Mouse (Mus musculus): Measurements from ENCODE around the gene Lrrn3. TPM values are rescaled to one million over a fixed set of nuclear protein-coding genes. Genes with fewer than 3 reads are reported as not detected.
A peak's percentile ranks its signal among the peaks of the same experiment; 100 is the strongest.

Gene Lrrn3
- 2.1 and 2.7 TPM in 2 replicates for total RNA-seq (2017)

DNA sequence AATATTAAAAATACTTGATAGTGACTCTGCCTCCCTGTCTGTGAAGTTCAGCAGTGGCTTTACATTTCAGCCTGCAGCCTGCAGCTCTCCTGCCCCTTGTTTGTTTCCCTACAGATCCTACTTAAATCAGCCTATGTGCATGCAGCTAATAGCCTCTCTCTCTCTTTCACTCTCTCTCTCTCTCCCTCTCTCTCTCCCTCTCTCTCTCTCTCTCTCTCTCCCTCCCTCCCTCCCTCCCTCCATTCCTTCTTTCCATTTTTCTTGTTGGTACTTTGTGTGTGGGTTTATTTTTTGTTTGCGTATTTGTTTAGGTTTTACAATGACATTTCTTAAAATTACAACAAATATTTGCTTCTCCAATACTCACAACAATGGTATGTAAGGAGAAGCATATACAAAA lies at the start of gene Lrrn3:
Gene Lrrn3 (minus strand): TSS at position 101 of the 400 bp plus-strand sequence.
- ATAC-seq (ENCODE audit: extremely low read depth, insufficient number of reproducible peaks, low FRiP score, poor library complexity, severe bottlenecking) = no peak

DNA sequence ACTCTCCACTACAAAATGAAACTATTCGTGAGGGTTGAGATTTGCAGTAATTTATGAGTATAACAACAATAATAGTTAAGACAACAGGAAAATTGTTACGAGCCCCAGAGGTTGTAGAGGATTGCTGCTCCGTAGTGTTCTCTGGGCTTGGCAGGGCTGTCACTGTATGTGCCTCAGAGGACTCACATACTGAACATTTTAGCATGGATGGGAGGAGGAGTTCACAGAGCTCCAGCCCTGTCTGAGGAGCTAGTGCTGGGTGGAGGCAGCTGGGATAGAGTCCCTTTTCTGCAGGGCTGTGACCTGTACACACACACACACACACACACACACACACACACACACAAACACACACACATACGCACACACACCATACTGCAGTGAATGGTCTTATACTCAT lies 42.2 kb upstream of the Lrrn3 start:
- ATAC-seq (ENCODE audit: extremely low read depth, insufficient number of reproducible peaks, low FRiP score, poor library complexity, severe bottlenecking) = no peak

DNA sequence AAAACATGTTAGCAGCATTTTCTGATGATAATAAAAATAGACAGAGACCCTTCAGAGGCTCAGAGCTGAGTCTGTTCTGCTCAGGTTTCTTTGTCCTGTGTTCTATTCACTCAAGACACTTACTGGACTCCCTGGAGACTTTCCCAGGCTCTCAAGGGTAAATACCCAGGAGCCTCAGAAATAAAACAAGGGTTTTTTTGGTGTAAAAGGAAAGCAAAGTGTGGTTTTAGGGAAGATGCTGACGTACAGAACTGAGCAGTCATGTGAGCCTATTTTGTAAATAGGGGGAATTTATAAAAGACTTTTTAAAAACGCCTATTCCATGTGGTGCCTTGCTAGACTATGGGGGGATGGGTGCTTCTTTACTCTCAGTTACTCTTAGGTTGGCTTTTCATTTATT lies 40.5 kb upstream of the Lrrn3 start:
- ATAC-seq (ENCODE audit: extremely low read depth, insufficient number of reproducible peaks, low FRiP score, poor library complexity, severe bottlenecking) = no peak

DNA sequence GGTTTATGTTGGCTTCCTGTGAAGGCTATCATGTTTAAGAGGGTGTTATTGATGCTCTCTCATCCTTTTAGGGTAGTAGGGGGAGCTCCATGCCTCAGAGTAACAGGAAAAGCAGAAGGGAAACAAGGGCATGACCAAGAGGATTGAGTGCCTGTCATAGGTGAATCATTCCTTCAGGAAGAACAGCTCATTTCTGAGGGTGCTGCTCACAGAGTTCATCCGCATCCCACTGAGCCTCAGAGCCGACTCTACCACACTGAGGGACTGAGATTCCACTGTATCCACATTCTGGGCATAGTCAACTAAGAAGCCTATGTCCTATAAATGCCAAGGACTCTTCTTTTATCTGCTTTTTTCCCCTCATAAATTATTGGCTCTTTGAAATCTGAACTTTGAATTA lies 35.4 kb upstream of the Lrrn3 start:
- no peak for ATAC-seq (ENCODE audit: extremely low read depth, insufficient number of reproducible peaks, low FRiP score, poor library complexity, severe bottlenecking)

DNA sequence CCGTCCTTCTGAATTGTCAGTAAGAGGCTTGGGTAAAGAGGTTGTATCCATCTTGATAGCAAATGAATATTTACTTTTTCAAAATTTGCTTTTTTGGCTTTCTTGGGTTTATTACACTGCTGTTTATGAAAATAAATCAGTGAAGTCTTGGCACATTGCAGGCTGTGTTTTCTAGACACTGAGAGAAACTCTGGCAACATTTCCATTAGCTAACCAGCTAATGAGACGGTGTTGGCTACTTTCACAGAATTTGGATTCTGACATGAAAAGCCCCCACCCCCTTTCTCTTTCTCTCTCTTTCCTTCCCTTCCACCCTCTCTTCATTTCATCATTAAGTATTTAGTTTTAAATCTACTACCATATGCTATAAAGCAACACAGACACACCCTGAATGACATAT lies 34.1 kb upstream of the Lrrn3 start:
- ATAC-seq (ENCODE audit: extremely low read depth, insufficient number of reproducible peaks, low FRiP score, poor library complexity, severe bottlenecking) = no peak

DNA sequence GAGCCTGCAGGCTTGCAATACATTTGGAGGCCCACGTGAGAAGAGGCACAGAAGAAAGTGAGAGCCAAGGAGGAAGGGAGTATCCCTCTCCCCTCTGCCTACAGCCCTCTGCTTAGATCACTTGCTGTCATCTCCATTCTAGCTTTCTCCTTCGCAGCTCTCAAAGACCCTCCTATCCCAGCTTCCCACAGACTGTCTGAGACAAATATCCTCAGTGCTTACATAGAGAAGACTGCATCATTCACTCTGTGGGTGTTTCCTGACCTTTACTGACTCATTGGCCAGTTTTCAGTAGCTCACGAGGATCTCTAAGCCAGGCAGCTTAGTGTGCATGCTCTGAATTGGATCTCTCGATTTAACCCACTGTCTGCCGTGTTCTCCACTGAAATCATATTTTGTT lies 32.7 kb upstream of the Lrrn3 start:
- no peak for ATAC-seq (ENCODE audit: extremely low read depth, insufficient number of reproducible peaks, low FRiP score, poor library complexity, severe bottlenecking)

DNA sequence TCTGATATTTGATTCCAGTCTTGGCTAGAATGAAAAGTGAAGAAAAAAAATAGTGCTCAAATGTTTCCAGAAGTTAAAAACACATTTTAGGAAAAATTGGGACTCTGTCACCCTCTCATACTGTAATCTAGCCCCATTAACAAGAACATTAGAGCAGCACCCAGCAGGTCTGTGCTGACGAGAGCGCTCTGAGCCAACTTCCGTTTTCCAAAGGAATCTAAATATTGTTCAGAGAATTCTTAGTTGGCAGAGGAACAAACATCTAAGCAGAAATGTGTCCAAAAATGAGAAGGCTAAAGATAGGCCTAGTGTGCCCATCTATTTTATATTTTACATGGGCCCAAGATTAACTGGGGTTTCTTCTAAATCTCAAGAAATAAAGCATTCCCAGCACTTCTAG lies 24.4 kb upstream of the Lrrn3 start:
- ATAC-seq (ENCODE audit: extremely low read depth, insufficient number of reproducible peaks, low FRiP score, poor library complexity, severe bottlenecking) = no peak

DNA sequence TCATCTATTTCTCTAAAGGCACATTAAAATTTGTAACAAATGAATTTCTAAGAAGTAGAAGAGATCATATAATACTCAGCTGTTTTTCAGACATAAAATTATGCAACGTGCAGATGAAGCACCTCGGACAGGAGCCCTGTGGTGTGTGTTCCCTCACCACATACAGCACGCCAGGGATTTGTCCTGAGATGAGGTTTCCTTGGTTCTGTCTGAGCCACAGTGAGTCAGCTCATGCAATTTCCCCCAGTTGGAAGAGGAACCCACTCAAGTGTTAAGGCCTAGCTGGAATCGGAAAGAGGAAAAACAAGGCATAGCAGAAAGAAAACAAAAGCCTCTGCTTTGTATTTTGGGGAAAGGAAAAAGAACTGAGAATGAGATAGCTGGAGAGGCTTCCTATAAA lies 22.4 kb upstream of the Lrrn3 start:
- no peak for ATAC-seq (ENCODE audit: extremely low read depth, insufficient number of reproducible peaks, low FRiP score, poor library complexity, severe bottlenecking)

DNA sequence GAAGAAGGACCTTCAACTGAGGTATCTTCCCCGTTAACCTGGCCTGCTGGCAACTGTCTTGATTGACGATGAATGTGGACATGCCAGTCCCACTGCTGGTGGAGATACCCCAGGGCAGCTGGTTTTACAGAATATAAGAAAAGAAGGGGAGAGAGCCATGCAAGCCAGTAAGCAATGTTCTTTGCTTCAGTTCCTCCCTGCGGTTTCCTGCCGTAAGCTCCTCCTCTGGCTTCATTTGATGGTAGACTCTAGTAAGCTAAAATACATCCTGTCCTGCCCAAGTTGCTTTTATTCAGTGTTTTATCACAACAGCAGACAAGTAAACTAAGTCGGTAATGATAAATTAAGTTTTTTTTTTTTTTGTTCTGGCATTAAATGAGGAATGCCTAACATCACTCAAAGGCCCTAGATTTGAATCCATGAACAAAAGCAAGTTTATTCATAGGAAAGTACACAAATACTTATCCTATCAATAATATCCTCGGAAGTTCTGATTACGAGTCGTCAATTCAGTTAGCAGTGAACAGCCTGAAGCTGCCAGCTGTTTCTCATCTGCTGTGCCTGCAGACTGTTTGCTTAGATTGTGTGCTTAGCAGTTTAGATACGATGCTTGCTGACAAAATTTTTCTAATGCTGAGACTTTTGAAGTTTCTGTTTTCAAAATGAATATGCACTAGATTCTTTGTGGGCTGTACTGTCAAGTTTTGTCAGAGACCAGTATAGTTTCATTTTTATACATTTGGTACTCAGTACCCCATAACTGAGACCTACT lies 14.0 kb upstream of the Lrrn3 start:
- ATAC-seq (ENCODE audit: extremely low read depth, insufficient number of reproducible peaks, low FRiP score, poor library complexity, severe bottlenecking) = peak; percentile 79

DNA sequence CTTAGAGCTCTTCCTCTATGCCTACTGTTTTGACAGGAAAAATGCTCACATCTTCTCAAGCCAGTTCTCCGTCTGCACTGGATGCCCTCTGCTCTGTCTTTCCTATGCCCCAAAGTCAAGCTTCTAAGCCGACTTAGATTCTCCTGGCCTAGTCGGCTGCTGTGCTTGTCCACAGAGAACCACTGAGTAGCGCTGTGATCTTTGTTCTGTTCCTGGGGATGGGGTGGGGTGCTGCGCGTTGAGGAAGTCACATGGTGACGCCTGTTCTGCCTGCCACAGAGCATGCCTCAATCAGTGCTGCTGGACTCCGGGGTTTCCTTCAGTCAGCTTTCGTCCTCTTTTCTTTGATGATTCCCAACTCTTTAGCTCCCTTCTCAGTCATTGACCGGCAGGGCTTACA lies 8.4 kb upstream of the Lrrn3 start:
- ATAC-seq (ENCODE audit: extremely low read depth, insufficient number of reproducible peaks, low FRiP score, poor library complexity, severe bottlenecking) = peak; percentile 55; the same call in 1 of the 2 replicates

DNA sequence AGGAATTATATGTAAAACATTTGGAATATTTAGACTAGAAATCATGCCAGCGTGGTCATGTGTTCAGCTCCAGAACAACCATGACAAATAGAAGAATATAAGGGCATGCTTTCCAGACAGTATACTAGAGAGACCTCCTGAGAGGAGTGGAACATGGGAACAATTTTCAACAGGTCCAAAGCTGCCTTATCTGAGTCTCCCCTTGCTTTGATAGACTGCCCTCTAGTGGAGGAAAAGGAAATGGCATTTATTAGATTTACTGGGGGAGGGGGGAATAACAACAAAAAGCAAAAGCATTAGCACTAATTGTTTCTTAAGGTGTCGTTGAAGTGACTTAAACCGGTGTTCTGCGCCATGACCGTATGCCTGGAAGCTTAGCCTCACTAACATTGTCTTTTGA lies 774 bp upstream of the Lrrn3 start:
- ATAC-seq (ENCODE audit: extremely low read depth, insufficient number of reproducible peaks, low FRiP score, poor library complexity, severe bottlenecking) = peak; percentile 48; the same call in 1 of the 2 replicates

DNA sequence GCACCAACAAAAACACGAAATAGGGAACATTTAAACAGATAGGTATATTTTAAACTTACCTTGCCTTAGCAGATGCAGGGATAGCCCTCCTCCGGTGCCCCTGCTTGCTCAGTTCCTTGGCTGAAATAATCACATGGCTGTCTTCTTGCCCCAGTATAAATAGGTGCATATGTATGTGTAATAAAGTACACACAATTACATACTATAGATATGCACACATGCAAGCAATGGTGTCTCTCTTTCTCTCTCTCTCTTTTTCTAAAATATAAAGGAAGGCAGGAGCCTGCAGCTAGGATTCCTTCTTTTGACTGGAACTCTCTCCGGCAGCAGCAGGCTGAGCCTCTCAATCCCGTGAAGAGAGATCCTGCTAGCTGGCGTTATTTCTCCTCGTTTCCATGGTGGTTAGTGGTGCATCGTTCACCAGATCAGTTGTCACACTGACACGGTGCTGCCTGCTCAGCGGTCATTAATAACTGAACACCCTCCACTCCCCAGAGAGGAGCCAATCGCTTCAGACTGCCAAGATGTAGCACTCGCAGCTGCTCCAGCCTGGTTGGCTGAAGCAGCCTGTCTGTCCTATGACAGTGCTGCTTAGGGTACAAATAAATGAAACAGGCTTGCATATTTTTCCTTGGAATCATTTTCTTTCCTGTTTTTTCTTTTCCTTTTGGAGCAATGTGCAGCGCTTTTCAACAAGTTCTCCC lies 567 bp downstream of the Lrrn3 start:
- ATAC-seq (ENCODE audit: extremely low read depth, insufficient number of reproducible peaks, low FRiP score, poor library complexity, severe bottlenecking) = 0 out of 2 replicates have a peak, but pooled peaks have one; percentile 27

DNA sequence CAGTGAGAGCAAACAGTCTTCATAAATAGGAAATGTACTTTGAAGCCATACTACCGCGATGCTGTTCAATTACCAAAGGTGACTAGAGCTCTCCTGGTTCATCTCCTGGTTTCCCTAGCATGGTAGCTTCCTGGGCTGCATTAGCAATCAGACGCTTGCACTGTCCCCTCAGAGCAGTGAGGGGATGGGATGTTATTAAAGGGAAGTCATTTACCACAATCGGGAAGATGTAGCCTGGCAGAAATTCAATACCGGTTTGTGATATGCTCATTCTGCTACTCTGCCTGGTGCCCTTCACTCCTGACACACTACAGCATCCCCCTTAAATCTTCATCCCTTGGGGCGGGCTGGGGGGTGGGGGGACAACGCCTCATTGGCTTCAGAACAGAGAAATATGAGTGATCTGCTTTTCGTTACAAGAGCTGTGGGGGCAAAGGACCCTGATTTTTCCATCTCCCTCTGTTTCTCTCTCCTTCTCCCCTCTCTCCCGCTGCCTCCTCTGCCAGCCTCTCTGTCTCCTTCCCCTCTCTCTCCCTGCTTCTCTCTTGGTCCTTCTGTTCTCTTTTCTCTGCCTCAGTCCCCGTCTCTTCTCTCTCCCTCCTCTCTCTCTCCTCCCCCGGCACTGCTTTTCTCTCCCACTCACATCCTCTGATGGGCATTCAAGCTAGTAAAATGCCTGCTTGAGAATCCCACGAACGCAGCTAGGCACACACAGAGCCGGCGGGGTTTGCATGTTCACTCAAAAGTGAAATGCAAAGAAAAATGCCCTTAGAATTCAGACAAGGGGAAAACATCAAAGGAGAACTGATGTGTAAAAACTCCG lies 1.3 kb downstream of the Lrrn3 start:
- peak; percentile 20; the same call in 1 of the 2 replicates for ATAC-seq (ENCODE audit: extremely low read depth, insufficient number of reproducible peaks, low FRiP score, poor library complexity, severe bottlenecking)

DNA sequence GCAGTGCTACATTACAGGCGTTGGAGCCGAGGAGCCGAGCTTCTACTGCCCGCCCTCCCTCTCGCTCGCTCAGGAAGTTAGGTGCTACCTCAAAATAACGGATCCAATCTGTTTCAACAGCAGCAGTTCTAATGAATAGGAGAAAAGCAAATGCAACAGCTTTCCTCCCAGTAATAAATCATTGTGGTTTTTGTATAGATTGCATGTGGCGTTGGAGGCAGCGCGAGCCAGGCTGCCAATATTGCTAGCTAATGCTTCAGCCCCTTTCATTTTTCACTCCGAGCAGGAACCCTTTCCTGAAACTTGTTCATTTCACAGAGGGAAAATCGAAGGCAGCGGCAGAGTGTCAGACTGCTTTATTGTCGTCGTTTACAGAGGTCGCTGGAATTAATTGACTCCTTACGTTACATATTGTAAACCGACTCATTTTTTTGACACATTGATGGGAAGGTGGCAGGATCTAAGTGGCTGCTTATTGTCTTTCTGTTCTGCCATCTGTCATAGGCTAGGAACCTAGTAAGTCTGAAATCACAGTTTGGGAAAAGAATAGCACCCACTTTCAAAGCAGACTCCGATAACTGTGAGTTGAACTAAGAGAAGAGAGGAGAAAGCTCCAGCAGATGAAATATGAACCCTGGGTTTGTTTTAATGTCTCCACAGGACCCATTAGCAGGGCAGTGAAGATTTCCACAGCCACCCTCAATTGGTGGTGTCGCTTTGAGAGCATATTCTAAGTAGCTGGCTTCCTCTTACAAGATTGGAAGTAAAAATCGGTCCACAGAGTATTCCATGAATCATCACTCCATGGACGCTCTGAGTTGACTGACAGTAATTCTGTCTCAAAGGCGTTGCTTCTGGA lies 2.4 kb downstream of the Lrrn3 start:
- no peak for ATAC-seq (ENCODE audit: extremely low read depth, insufficient number of reproducible peaks, low FRiP score, poor library complexity, severe bottlenecking)

DNA sequence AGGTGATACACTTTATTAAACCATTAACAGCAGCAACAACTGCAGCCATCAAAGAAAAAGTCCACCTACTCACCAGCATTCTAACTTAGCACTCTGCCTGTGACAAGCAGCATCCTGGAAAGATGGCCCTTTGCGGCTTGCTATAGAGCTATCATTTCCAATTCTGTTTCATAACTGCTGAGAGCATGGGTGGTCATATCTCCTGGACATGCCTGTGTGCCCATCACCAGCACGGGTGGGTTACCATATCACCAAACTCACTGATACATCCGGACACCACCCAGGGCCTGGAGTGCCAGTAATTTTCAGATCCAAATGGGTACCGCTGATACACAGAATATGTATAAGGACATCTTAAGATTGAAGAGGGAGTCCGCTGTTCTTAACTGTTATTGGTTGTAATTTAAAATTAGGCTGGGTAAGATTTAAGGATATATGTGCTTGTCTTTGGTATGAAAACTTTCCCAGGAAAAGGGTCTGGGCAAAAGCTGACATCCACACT lies 3.1 kb downstream of the Lrrn3 start:
- ATAC-seq (ENCODE audit: extremely low read depth, insufficient number of reproducible peaks, low FRiP score, poor library complexity, severe bottlenecking) = no peak

DNA sequence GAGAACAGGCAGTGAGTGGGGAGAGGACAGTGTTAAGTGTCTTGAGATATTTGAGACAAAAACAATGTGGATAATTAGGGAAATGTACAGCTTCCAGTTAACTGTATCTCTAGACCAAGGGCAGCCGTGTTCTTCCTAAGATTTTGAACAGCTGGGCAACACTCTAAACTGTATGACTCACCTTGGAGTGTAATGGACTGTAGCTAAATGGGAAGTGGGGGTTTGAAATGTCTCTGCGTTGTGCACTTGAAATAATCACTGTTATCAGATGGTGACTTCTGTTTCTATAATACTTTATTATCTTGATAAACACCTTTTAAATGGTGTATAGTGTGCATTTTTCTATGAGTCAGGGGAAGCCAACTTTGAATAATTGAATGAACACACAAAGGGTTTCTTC lies 4.7 kb downstream of the Lrrn3 start:
- ATAC-seq (ENCODE audit: extremely low read depth, insufficient number of reproducible peaks, low FRiP score, poor library complexity, severe bottlenecking) = no peak

DNA sequence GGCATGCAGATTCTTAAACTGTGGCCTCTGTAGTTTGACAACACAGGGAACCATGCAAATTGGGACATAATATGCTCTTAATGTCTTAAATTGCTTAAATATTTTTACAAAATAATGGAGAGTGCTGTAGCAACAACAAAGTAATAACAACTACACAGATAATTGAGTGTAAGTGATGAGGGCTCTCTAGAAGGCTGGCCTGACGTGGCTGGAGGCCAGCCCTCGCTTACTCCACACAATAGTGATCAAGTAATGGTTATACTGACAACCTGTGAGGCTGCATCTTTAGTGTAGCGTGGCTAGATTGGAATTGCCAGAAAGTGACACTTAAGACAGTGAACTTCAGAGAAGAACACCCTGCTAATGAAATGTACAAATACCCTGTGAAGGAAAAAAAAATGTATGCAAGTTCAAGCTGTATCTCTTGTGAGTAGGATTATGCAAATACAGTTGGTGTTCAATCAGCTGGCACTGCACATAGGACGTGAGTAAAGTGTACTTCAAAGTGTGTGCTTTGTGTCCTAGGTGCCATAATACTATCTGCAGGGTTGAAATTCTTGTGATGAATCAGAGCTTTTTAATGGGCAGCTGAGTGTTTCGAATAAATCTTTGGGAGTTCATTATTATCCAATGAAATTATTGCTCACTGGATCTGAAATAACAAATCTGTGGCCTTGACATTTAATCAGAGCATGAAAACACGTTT lies 17.0 kb downstream of the Lrrn3 start:
- ATAC-seq (ENCODE audit: extremely low read depth, insufficient number of reproducible peaks, low FRiP score, poor library complexity, severe bottlenecking) = no peak

DNA sequence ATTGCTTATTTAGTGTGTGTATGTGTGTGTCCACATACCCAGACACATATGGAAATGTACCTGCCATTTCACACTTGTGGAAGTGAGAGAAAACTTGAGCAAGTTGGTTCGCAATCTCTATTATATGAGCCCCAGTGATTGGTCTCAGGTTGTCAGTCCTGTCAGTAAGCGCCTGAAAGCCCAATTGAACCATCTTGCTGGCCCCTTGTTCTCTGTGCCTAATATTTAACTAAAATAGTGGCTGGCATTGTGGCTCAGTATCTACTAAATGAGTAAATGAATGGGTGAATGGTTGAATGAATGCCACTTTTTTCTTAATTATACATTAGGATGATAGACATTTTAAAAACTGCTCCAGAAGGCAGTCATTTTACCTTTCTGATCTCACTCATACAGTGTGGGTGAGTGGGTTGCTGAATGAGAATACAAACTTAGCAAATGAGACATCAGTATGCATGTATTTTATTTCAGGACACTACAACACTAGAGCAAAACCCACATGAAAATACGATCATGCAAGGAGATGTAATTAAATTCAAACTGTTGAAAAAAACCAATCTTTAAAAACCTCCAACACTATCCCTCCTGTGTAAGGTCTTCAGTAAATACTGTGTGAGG lies 17.7 kb downstream of the Lrrn3 start:
- no peak for ATAC-seq (ENCODE audit: extremely low read depth, insufficient number of reproducible peaks, low FRiP score, poor library complexity, severe bottlenecking)
